Mouse (Mus musculus): ENCODE measurements around the gene Tstd3.
A peak's percentile ranks its signal among the peaks of the same experiment; 100 is the strongest.
"Not testable (repeated sequence)": the region's sequence is repeated elsewhere in the genome, so short reads cannot be mapped to it uniquely, and the experiment has no call there.

Tstd3 gene

GRCm38 (mm10) chr4:21744142-21744541 lies 22.9 kb downstream of the Tstd3 start:
- not testable (repeated sequence) for DNase-seq

GRCm38 (mm10) chr4:21739169-21739568 lies 27.8 kb downstream of the Tstd3 start:
- DNase-seq = no peak

GRCm38 (mm10) chr4:21727615-21728165 lies 39.3 kb downstream of the Tstd3 start, which contains the start of gene Ccnc:
Ccnc (plus strand) TSS chr4:21727701.
- peak; percentile 90 for DNase-seq

- DNase-seq = peak; percentile 14
These were observed 39.9 kb downstream of the Tstd3 start for GRCm38 (mm10) chr4:21726912-21727614.

- DNase-seq = no peak
These were observed 44.2 kb downstream of the Tstd3 start for GRCm38 (mm10) chr4:21722752-21723334.

GRCm38 (mm10) chr4:21712147-21712546 lies 54.9 kb downstream of the Tstd3 start:
- no peak for DNase-seq
